Mouse (Mus musculus): Measurements from ENCODE around the gene Layn.
A peak's percentile ranks its signal among the peaks of the same experiment; 100 is the strongest.

Layn gene

DNA sequence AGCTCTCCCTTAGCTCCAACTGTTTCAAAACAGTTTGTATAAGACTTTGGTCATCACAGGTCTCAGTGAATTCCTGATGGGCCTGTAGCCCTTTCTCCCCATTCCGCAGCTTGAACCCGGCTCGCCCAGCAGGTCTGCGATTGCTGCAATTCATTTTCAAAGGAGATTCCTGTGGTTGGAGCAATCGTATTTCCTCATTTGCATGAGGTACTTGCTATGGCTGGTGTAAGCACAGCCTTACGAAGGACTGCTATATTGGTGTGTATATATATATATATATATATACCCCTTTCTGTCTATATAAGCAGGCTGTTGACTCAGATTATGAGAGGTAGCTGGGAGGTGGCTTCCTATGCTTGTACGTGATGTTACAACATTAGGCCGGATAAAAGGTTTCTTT is 44.6 kb downstream of the Layn start:
- DNase-seq (ENCODE audit: low spot score): no peak

DNA sequence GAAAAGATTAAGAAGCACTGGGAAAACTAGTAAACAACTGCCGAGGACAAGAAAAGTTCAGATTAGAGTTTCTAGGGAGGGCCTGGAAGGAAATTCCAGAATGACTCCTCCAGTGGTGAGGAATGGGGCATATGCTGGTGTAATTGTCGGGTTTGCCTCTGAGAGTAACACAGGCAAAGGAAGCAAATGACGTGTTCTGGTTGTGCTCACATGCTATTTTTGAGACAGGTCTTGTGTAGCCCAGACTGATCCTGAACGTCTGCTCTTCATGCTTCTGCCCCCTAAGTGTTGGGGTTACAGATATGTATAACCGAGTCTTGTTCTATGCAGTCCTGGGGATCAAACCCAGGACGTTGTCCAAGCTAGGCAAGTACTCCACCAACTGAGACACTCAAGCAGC is 45.3 kb downstream of the Layn start:
- DNase-seq (ENCODE audit: low spot score): no peak

DNA sequence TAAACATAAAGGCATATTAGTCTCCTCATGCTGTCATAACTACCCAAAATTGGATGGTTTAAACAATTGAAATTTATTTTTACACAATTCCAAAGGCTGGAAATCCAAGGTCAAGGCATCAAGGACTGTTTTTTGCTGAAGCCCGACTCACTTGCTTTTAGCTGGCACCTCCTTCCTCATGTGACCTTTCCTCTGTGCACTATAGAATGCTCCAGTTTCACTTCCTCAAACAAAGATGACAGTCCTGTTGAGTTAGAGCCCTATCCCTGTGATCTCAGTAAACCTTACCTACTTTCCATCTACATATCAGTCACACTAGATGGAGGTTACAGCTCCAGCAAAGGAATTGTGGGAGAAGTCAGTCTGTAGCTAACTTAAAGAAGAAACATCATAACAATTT is 46.7 kb downstream of the Layn start:
- DNase-seq (ENCODE audit: low spot score): no peak

DNA sequence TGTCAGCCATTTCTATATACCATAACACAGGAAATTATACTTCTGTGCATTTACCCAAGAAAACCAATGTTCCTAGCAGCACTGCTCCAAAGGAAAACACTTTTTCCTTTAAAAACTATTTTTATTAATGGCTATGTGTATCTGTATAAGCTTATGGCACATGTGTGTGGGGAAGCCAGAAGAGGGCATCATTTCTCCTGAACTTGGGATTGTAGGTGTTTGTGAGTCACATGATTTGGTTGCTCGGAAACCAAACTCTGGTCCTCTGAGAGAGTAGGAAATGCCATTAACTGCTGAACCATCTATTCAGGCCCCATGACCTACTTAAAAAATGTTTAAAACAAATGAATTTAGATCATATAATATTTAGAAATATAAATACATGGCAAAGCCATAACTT is 49.9 kb downstream of the Layn start:
- DNase-seq (ENCODE audit: low spot score): no peak

DNA sequence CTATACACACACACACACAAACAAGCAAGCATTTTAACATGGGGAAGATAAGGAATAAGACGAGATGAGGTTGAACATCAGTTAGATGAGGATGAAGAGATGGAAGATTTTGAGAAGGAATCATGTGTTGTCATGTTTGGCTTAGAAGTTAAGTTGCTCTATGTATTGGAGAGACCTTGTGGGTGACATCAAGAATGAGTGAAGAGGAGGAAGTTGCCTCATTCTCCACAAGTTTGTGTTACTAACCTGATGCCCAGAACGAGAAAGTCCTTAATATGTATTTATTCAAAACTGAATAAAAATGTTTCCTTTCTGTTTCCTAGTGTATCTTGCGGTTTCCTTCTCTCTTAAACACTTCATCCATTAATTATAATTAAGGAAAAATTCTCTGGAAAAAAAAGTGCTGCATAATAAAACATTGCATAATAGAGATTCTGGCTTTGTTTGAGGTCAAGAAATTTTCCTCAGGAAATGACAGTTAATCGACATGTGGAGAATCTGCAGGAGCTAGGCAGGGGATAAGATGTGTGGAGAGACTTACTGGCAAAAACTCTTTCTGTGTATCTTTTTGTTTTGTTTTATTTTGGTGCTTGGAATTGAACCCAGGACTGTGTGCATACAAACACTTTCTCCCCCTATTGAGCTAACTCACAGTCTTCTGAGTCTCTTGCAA is 55.6 kb downstream of the Layn start:
- no peak for DNase-seq (ENCODE audit: low spot score)

DNA sequence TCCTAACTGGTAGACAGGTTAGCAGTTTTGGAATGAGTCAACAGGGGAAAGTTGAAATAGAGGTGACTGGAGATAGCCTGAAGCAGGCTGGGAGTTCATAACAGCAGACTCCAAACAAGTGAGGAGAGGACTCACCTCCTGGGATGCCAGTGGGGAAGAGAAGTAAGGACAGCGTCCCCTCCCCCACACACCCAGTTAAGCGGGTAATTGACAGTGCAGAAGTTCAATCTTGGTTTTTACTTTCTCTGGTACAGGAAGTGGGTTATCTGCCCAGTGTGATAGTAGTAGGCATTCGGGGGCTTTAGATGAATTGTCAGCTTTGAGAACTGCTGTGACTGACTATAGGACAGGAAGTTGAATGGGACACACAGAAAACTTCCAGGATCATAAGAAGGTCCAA is 56.5 kb downstream of the Layn start:
- peak; percentile 25 for DNase-seq (ENCODE audit: low spot score)

DNA sequence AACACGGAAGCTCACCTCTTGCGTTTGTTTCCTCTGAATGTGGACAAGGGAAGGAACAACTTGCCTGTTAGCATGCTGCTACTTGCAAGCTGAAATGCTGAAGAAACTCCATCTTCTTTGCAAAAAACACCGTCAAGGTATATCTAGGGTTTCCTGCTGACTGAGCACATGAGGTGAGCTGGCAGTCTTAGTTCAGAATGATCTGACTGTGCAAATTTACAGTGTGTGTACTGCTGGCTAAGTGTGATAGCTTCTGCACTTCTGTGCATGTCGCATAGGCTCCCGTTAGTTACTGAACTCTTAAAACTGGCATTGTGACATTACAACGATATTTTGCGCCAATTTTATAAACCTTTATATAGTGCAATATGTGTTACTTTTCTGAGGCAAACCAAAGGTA is 57.2 kb downstream of the Layn start:
- DNase-seq (ENCODE audit: low spot score): no peak

DNA sequence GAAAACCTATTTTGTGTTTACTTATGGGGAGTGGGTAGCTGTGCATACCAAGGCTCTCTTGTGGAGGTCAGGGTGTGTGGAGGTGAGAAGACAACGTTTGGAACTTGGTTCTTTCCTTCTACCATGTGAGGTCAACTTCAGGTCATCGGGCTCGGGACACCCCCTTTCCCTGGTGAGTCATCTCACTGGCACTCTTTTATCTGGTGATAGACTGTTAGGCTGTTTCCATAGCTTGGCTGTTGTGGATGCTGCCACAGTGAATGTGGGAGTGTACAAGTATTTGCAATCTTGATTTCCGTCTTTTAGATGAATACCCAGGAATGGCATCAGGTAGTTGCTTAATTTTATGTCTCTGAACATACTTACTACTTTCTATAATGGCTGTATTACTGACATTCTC is 61.2 kb downstream of the Layn start:
- no peak for DNase-seq (ENCODE audit: low spot score)

DNA sequence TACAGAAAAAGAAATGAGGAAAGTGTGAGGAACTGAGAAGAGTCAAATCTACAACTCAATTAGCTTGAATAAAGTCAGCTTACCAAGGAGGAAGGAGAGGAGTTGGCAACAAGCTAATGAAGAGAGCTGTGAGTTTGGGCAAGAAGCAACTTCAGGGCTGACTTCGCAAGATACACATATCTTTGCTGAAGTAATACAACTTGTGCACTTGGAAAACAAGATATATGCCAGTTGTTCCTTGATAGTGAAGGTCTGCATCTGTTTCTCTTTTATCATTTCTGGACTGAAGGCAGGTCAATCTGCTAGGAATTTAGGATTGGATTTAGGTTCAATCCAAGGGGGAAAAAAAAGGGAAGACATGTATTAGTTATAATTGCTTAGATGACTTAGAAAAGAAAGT is 63.2 kb downstream of the Layn start:
- DNase-seq (ENCODE audit: low spot score): no peak

DNA sequence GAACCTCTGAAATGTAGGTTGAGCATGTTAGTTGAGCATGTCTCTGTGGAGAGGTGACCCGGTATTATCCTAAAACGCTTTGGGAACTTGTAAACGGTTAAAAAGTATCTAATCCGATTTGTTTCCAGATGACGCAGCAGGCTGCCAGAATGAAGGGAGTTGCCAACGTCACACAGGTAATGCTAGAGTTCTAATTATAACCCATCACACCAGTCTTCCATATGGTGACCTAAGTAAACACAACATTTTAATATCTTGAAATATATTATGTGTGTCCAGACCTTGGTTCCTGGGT is 67.3 kb downstream of the Layn start:
- DNase-seq (ENCODE audit: low spot score): no peak

DNA sequence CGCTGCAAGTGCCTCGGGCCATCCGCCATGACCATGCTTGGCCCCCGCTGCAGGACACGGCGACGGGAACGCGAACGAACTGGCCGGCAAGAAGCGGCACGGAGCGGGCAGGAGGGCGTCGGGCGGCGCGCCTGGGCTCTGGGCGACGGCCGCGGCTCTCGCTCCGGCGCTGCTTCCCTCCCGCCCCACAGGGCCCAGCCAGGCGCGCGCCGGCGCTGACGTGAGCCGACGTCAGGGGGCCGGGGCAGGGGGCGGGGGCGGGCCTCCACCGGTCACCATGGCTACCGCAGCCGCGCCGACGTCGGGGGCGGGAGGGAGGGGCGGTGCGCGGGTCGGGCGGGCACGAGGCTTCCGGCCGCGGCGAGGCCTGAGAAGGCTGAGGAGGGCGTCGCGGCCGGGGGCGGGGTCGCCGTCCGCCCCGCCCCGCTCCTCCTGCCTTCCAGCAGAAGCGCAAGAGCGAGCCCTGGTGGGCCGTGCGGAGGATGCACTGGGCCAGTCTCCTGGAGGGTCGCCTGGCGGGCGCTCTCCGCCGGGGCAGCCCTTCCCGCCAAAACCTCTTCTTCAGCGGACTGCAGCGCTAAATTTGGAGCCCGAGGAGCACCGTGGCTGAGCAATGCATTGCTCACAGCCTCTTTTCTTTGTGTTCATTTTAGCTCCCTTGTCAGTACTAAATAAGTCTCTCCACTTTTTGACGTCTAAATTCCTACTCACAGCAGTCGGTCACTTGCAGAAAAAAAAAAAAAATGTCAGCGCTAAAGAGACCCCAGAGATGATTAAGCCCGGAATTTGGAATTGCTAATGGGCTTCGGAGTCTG is 67.8 kb downstream of the Layn start, which contains the start of gene Sik2:
TSS of gene Sik2 (minus strand) at position 233 of the 815 bp plus-strand sequence.
- peak; percentile 92 for DNase-seq (ENCODE audit: low spot score)

DNA sequence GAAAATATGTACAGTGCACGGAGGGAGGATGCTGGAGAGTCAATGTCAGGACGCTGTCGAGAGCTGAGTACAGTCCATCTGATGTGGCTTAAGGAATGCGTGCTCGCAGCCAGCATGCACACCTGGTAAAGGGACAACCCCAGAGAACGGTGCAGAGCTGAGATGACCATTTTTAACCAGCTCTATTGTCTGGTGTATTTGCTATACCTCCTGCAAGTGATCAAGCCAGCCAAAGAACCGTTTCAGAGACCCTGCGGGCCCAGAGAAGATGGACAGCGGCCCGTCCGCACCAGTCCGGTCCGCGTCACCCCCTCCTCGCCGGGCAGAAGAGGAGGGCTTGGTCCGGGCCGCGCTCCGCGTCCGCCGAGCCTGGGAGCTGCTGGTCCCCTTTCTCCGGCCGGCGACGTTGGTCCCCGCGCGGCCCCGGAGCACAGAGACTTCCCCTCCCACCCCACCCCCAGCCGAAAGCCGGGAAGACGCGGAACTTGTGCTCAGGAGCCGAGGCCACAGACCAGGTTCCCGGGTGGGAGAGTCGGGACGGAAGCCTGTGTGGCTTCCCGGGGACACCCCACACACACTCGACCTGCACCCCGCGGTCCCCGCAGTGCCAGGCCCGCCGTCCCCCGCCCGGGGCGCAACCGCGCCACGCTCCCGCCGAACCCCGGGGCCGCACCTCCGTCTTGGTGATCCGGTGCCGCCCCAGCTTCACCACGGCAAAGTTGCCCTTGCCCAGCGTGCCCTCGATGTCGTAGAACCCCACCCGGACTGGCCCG is 68.6 kb downstream of the Layn start:
- no peak for DNase-seq (ENCODE audit: low spot score)

DNA sequence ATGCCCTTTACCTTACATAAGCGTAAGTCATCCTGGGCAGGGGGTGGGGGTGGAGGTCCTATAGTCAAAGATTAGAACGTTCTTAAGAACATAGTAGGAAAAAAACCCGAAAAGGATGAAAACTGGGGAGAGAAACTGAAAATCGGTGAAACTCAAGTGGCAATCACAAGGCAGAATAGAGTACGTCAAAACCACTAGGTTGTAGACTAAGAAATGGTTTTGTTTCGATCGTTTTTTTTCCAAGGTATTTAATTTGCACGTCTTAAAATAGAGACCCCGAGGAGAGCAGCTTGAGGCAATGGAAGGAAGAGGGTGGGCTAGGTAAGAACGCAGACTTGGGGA is 69.2 kb downstream of the Layn start:
- DNase-seq (ENCODE audit: low spot score): no peak

DNA sequence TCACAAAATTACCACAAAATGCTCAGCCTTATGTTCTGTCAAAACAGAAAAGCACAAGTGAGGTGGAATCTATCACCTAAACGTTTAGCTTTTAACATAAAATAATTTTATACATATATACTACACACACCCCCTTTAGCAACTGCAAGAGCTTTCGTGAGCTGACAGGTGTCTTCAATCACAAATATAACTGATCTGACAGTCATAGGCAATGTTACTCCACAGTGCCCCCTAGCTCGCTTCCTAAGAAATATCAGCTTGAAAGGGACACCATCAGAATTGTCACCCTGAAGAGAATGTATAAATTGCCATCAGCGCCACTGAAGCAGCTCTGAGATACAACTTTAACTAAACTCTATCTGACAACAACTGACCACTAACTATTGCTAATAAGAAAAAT is 70.0 kb downstream of the Layn start:
- DNase-seq (ENCODE audit: low spot score): peak; percentile 73
